Mouse (Mus musculus) erythroid progenitor cell, adult 5-6 weeks (primary cell): Measurements from ENCODE around the gene Col5a1. TPM values are rescaled to one million over a fixed set of nuclear protein-coding genes. Genes with fewer than 3 reads are reported as not detected.

Experiments used
- ATAC-seq: replicated peaks from 2 replicates; pipeline ENCODE4 v1.8.0; 2016; ENCODE audit warnings: moderate number of reproducible peaks, mild to moderate bottlenecking, moderate TSS enrichment, inconsistent platforms; ENCODE audit not compliant: poor library complexity, low FRiP score, severe bottlenecking
- total RNA-seq, 2 experiments: library from RNA; stranded (forward) in 1 of 2; stranded (reverse) in 1 of 2; fragments of 150-400 nt in 1 of 2; fragments of 186-747, 209-891 nt in 1 of 2; gene quantifications; 2 replicates each; pipeline versions ENCODE4 v1.2.3 to v1.2.4; 2015 to 2017; ENCODE audit warnings: low replicate concordance in 2 of 2

Gene Col5a1
- total RNA-seq, 2 experiments from 2014 or later: 7.0 to 10.9 TPM

DNA sequence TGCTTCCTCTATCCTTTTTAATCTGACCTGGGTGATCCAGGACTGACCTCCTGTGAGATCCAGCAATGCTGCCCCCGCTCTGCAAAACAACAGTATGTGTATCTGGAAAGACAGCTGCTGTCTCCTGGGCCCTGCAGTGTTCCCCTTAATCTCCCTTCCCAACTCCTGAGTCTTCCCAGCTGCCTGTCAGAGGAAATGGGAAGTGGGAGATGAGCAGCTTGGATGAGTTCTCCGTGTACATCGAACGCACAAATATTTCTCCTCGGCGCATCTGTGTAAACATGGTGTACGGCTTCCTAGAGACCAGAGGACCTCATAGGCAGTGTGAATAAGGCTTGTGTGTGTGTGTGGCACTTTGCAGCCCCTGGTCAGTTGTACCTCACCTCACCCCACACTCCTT, 70.5 kb downstream of the Col5a1 start:
- no peak for ATAC-seq

DNA sequence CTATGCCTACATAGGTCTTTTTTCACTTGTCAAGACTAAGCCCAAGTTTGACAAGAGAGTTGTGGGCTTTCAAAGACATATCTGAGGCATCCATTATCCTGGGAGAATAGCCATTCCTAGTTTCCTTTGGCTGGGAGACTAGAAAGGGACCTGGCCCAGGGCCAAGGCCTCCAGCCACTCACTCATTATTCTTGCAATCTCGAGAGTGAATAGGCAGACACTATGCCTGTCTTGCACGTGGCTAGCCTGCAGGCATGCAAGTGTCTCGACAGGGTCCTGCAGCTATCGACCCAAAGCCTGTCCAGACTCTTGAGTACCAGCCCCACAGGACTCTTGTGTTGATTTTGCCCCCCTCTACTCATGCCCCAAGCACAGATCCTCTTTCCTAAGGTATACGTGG, 71.0 kb downstream of the Col5a1 start:
- ATAC-seq: no peak

DNA sequence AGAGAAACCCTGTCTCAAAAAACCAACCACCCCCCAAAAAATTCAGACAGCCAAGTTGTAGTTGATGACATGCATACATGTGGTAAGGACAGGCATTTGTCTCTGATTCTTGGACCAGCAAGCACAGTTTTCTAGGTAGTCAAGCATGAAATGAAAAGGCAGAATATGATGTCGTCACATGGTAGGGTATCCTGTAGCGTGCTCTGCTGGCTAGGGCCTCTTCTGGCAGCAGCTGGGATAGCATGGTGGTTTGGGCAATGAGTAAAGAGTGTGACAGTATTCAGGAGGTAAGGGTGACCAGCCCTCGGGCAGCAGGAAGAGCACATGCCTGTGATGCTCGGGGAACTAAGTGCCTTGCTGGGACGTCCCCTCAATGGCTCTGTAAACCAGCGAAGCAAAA, 73.0 kb downstream of the Col5a1 start:
- no peak for ATAC-seq

DNA sequence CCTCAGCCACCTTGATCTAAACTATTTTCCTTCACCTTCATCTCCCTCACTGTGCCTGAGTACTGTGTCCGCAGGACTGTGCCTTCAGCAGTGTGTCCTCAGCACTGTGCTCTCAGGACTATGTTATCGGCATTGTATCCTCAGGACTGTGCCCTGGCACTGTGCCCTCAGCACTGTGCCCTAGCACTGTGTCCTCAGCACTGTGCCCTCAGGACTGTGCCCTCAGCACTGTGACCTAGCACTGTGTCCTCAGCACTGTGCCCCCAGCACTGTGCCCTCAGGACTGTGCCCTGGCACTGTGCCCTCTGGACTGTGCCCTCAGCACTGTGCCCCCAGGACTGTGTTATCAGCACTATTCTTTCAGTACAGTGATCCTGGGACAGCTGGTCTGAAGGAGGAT, 75.0 kb downstream of the Col5a1 start:
- ATAC-seq: no peak

DNA sequence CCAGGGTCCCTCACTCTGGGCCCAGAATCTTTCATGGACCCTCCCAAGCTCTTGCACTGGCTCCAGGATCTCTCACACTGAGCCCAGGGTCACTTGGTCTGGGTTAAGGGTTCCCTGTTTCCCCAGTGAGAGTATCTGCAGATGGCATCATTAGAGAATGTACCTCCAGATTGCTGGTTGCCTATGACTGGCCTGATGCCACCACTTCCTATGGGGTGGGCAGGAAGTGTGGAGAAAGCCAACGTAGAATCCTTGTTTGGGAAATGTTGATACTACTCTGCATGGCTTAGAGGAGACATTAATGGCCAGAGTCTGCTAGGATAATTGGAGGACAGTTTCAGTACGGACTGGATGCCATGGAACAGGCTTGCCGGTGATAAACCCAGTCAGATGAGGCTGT, 76.2 kb downstream of the Col5a1 start:
- no peak for ATAC-seq

DNA sequence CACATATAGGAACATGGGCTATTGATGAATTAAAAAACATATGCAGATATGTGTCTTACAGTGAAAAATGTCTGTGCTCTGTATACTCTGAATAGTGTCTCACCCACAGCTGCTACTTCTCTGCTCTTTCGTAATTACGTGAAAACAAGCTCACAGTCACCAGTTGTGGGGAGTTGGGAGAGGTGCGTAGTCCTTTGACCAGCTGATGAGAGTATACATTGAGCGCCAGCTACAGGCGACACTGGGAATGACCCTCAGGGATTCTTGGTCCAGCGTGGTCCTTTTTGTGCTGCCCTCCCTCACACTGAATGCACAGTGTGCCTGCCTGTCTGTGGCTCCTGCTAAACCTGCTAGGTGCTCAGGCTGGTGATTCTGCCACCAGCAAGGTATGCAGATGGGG, 82.9 kb downstream of the Col5a1 start:
- 0 out of 2 replicates have a peak, but pooled peaks have one; percentile 44 for ATAC-seq

DNA sequence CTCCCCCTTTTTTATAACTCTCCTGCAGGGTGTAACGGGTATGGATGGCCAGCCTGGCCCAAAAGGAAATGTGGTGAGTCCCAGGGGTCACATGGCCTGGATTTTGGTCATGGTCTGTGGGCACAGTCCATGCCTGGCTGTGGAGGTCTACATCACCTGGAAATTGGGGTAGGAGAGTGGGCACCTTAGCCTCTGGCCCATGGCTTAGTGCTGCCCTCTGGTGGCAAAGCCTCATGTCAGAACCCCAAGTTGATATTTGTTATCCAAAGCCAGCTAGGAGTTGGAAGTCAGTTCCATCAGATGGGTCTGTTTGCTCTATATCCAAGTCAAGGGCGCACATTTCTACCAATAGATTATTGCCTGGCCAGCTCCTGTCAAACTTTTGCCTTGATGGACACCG, 87.6 kb downstream of the Col5a1 start:
- peak; percentile 62 for ATAC-seq

DNA sequence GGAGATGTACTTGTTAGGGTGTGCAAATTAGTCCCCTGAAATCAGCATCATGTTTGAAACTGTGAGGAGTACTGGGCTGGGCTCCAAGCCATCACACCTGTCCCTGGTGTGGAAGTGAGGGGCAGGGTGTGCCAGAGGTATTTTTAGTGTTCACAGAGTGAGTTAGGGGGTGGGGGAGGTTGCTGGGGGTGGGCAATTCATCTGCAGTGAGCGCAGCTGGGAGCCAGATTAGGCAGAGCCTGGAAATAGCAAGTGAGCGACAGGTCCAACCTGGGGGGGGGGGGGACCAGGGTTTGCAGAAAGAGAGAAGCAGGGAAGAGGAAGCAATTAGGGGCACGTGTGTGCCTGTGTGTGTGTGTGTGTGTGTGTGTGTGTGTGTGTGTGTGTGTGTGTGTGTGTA, 89.6 kb downstream of the Col5a1 start:
- no peak for ATAC-seq

DNA sequence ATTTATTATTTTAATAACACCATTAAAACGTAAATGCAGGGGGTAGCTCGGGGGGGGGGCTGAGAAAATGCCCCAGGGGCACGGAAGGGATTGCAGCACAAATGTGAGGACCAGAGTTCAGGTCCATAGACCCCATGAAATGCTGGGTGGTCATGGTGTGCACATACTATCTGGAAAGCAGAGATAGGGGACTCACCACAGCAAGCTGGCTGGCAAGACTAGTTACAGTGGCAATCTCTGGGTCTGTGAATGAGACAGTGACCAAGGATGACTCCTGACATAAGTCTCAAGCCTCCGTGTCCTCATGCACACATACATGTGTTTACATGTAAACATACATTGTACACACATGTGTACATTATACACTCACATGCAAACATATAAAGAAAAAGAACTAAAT, 90.3 kb downstream of the Col5a1 start:
- no peak for ATAC-seq

DNA sequence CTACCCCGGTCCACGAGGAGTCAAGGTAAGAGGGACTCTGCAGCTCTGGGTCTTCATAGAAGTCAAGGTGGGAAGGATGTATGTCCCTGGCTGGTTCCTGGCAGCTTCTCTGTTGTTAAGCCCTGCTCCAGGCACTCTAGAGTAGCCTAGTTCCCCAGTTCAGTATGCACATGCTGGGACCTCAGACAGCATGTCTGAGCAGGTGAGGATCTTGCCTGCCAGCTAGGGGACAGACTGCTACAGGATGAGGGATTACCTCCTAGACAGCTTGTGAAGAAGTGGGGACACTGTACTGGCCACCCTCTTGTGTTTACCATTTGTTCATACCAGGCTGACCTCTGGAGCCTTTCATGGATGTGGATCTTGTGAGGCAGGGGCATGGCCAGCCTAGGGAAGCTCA, 94.8 kb downstream of the Col5a1 start:
- no peak for ATAC-seq

DNA sequence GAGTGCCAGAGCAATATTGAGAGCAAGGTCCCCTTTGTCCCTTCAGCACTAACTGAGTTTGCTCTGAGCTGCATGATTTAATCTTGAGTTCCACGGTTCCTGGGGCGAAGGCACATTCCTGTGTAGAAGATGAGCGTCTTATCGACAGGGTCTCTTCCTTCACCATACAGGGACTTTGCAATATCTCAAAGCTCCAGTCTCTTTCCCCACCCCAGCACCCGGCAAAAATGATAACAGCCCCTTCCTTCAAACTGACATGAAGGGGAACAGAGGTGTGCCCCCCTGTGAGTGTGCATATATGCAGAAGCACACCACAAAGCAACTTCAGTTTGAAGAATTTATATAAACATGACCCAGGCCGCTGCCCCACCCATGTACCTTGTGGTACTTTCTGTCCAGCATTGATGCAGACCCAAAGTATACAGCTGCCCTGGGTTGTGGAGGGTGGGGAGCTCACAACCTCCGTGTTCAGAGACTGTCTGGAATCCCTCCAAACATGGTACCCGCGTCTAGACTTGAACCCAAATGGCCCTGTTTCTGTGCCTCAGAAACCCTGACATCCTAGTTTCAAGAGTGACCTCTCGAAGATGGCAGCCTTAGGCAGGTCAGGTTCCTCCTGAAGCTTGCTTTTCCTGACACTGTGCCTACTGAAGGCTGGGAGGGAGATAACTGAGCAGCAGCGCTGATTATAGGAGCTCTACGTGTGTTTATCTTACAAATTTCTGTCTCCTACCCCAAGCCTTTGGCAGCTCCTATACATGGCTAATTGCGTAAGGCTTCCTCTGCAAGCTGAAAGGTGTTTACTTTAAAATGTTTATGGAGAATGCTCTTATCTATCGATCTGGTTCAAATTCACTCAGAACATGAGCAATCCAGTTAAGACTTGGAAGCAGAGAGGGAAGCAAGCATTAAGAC, 95.7 kb downstream of the Col5a1 start:
- ATAC-seq: peak; percentile 58

DNA sequence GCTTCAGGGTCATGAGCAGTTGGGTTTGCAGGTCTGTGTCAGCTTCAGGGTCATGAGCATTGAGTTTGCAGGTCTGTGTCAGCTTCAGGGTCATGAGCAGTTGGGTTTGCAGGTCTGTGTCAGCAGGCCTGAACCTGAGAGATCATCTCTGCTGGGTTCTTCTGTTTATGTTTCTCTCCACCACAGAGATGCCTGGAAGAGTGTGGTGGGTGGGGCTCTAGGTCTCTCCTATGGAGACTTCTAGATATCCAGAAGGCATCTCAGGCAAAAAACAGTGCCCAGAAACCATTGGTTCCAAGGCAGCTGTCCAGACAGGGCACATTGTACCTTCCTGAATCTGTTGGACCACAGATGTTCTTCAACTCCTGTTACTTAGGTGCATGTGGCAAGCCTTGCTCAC, 96.9 kb downstream of the Col5a1 start:
- ATAC-seq: 0 out of 2 replicates have a peak, but pooled peaks have one; percentile 17

DNA sequence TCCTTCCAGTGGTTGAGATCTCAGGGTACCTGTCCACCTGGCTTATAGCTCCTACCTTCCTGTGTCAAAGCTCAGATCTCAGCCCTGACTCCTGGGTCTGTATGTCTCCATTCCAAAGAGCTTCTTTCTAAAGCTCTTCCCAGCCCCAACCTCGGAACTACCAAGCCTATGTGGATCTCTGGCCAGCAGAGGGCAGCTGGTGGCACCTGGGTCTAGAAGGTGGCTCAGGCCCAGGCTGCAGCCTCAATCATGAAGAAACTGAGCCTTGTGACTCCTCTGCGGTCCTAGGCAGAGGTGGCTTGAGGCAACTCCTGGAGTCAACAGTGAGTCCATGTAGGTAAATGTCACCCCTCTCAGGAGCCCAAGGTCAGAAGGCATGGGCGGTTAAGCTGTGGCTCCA, 97.7 kb downstream of the Col5a1 start:
- ATAC-seq: peak; percentile 70

DNA sequence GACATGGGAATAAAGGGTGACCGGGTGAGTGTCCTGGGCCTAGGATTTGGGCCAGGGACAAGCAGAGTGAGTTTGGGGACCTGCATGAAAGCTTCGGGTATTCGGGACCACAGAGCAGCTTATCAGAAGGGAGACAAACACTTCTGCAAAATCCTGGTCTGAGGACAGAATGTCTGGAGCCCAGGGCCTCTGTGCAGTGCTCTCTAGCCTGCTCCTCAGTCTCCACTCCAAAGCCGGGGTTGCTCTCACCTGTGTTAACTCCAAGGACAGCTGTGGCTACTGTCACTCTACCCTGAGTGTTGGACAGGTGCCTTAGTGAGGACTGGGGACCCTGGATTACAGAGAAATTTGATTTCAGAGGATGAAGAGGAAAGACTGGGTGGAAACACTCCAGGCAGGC, 100.5 kb downstream of the Col5a1 start:
- ATAC-seq: no peak

DNA sequence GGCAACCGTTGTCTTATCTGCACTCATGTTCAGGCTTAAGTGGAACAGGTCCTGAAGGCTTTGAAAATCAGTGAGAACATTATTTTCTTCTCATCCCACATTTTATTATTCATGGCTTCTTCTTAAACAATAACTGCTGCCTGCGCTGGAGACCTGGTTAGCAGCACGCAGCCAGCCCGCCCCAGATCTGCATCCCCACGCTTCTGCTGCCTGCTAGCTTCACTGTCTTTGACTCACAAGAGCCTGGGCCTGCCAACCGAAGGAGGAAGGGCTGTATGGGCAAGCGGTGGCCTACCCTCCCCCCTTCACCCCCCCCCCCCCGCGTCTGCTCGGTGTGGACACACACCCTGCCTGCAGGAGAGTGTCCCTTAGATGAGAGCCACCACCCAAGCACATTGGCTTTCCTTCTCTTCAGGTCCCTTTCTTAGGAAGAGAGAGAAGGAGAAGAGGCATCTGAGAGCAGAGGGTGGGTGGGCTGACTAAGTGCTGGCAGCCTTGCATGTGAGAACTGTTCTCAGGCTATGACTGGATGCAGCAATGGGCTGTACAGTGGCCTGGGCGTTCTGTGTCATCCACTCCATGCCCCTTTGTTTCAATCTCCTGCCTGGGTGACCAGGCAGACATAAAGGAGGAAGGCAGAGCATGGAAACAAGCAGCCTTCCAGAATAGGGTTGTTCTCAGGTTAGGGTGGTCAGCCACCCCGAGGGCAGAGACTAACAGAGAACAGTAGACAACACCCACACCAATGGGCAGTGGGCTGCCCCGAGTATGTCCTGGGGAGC, 104.4 kb downstream of the Col5a1 start:
- ATAC-seq: no peak

DNA sequence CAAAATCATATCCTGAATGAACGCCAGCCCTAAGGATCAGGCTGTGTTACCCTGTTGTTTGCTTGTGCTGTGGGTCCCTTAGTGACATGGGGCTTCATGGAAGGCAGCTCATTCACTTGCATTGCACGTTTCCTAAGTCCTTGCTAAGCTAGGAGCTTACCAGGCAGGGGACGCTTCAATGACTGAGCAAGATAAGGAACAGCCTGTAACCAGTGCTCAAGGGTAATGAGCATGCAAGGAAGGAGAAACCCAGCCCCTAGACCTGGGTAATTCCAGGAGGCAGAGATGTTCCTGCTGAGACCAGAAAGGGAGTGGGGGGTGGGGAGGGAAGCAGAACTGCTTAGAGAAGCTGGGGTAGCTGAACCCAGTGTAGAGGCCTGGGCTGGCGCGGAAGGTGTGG, 107.2 kb downstream of the Col5a1 start:
- no peak for ATAC-seq

DNA sequence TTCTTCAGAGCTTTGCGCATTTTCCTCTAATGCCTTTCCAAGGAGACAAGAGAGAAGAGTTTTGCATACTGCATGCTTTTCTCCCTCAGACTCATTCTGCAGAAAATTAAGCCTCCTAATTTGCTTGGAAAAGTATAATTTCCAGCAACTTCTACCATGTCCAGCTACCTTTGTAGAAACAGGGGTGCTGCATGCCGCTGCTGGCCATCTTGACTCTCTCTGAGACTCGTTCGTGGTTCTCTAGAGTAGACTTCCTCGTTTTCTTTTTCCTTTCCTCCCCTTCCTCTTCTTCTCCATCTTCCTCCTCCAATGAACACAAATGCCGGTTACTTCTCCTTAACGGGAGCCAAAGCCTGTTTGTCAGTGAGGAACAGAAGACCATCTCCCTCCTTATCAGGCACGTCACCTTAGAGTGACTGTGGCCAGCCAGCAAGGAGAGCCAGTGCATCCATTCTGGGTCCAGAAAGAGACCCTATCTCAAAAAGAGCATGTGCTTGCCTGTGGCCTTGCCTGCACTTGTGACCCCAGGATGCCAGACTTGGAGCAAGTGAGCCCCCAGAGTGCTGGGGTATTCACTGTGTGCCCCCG, 113.9 kb downstream of the Col5a1 start:
- ATAC-seq: peak; percentile 84

DNA sequence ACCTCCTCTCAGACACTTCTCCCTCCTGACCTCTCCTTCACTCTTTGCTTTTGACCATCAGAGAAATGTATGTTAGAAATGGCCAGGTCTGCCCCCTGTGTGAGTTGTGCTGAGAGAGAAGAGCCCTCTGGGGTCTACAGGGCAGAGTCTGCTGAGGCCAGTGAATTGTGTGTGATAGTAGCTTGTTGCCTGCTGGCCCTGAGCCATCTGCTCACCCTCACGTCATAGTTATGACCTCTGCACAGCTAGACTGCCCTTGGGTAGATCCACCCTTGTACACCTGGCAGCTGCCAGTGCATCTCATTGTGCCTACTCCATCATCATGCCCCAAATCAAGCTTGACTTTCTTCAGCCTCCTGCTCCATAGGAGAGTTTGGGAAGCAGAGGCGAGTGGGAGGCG, 114.4 kb downstream of the Col5a1 start:
- ATAC-seq: peak; percentile 46

DNA sequence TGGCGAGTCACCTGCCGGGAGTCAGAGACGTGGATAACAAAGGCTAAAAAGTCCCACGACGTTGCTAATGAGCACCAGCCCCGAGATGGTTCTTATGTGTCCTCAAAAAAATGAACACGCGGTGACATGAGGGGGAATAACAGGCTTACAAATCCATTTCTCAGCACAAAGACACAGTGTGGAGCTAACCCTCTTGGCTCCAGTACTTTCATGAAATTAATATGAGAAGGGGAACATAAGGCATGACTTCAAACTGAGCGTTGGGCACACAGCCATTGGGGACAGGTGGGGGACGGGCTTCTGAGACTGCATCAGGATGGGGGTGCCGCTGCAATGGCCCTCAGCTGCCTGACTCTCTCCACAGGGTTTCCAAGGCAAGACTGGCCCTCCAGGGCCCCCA, 115.0 kb downstream of the Col5a1 start:
- ATAC-seq: no peak

DNA sequence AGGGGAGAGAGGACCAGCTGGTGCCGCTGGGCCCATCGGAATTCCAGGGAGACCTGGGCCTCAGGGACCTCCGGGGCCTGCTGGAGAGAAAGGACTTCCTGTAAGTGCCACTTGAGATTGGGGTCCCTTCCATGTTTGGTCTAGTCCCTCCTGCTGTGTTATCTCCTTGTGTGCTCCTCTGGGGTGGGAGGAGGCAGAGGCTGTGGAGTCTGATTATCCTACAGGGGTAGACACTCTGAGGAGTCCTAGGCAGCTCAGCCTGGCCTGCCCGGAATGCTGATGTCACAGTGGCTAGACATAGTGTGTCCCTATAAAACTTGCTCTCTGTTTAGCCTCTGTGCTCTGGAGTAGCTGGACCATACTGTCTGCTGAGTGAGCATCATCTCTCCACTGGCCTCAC, 119.0 kb downstream of the Col5a1 start:
- ATAC-seq: peak; percentile 82

DNA sequence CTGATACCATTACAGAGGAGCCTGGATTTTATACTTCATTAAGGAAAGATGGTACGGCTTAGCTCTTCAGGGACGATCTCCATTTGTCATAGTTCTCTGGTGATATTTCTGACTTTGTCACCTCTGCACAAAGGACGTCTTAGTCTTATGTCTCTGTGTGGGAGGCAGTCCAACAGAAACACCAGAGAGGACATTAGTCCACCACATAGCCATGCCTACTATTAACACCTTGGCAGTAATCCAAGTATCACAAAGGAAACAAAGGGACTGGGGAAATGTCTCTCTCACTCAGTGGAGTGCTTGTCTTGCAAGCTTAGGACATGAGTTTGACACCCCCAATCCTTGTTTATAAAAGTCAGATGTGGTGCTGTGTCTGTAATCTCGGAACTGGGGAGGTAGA, 122.0 kb downstream of the Col5a1 start:
- no peak for ATAC-seq
